In genomic region chr13:56221129-56221910, GRCm38 (mm10) we compare ENCODE assay signal across 10 mouse cellular contexts. TPM values are rescaled to one million over a fixed set of nuclear protein-coding genes. Genes with fewer than 3 reads are reported as not detected.
DNase-seq lines count a peak whose midpoint lies in the region; ATAC-seq and TF ChIP-seq lines count a peak whose summit lies in the region.
"Had no signal": no experiment of that assay in that cellular context is flagged by ENCODE, and none has a peak within 500 bp of the region (broad histone marks: within the 10 kb centered on the region; RNA-seq: fewer than 3 reads in every experiment).

No protein-coding gene starts in this region.

- TF ChIP-seq POLR2A in heart, adult 2 months (IDR thresholded peaks at IDR 0.05; ENCODE audit: insufficient read depth, low read depth, low read length), result no peak

- no peak for TF ChIP-seq CTCF in heart, postnatal 0 days (IDR thresholded peaks at IDR 0.05; ENCODE audit: low read depth)
- TF ChIP-seq CTCF in heart, adult 2 months (IDR thresholded peaks at IDR 0.05), result no peak
- no peak for TF ChIP-seq CTCF in forebrain, postnatal 0 days (IDR thresholded peaks at IDR 0.05; ENCODE audit: low read depth)
- no peak for TF ChIP-seq CTCF in stomach, postnatal 0 days (IDR thresholded peaks at IDR 0.05; ENCODE audit: low read depth)

- peak overlapping the region; percentile 28 for H3K4me3 ChIP-seq in heart, postnatal 0 days (ENCODE audit: low read depth, low read length)
- H3K4me3 ChIP-seq in heart, adult 2 months, result no peak overlapping the region; the same call in 1 of the 2 replicates
- peak overlapping the region; percentile 42 for H3K4me3 ChIP-seq in forebrain, postnatal 0 days (ENCODE audit: low read depth, low read length)
- H3K4me3 ChIP-seq in liver, embryonic 13.5 days (replicated peaks), result 0 out of 2 replicates have a peak overlapping the region, but pooled peaks have one; percentile 6
- peak overlapping the region; percentile 35 for H3K4me3 ChIP-seq in stomach, postnatal 0 days (ENCODE audit: low read depth, low read length)

- no peaks in the 10 kb centered on the region for H3K36me3 ChIP-seq in heart, postnatal 0 days (replicated peaks; ENCODE audit: control insufficient read depth, insufficient read depth, low read length)
- no peaks in the 10 kb centered on the region for H3K36me3 ChIP-seq in heart, adult 2 months (ENCODE audit: control insufficient read depth, insufficient read depth, low read length)
- H3K36me3 ChIP-seq in forebrain, postnatal 0 days (ENCODE audit: insufficient read depth), result no peaks in the 10 kb centered on the region
- no peaks in the 10 kb centered on the region for H3K36me3 ChIP-seq in liver, embryonic 13.5 days
- no peaks in the 10 kb centered on the region for H3K36me3 ChIP-seq in stomach, postnatal 0 days (ENCODE audit: control insufficient read depth, insufficient read depth, low read length)

- 0 out of 2 replicates have a peak, but pooled peaks cover 3% of the 10 kb centered on the region for H3K4me1 ChIP-seq in heart, postnatal 0 days (ENCODE audit: control insufficient read depth, insufficient read depth)
- no peaks in the 10 kb centered on the region for H3K4me1 ChIP-seq in heart, adult 2 months (ENCODE audit: control insufficient read depth, insufficient read depth, low read length)
- peaks cover 6% of the 10 kb centered on the region for H3K4me1 ChIP-seq in forebrain, postnatal 0 days (ENCODE audit: insufficient read depth)
- H3K4me1 ChIP-seq in liver, embryonic 13.5 days (replicated peaks), result 0 out of 2 replicates have a peak, but pooled peaks cover 4% of the 10 kb centered on the region
- 0 out of 2 replicates have a peak, but pooled peaks cover 2% of the 10 kb centered on the region for H3K4me1 ChIP-seq in stomach, postnatal 0 days (replicated peaks; ENCODE audit: control insufficient read depth, insufficient read depth)

- intact Hi-C loops in heart, adult 2 months (cut with DNase I), result no loop called here

- H3K79me2 ChIP-seq in heart, adult 2 months (replicated peaks; ENCODE audit: control insufficient read depth, insufficient read depth, low read length), result no peaks in the 10 kb centered on the region

- WGBS in heart, postnatal 0 days, result 1% methylated on average over 44 of the region's 46 CpGs
- 2% methylated on average over 46 of the region's 46 CpGs for WGBS in heart, adult 2 months
- WGBS in forebrain, postnatal 0 days, result 2% methylated on average over 46 of the region's 46 CpGs
- 3% methylated on average over 46 of the region's 46 CpGs for WGBS in liver, embryonic 13.5 days (ENCODE audit: insufficient replicate concordance)
- 1% methylated on average over 46 of the region's 46 CpGs for WGBS in stomach, postnatal 0 days

- peaks cover 85% of the 10 kb centered on the region for H3K27me3 ChIP-seq in heart, postnatal 0 days (ENCODE audit: control insufficient read depth, insufficient read depth, low read length)
- H3K27me3 ChIP-seq in heart, adult 2 months (ENCODE audit: control insufficient read depth, insufficient read depth, low read length), result peaks cover 11% of the 10 kb centered on the region
- peaks cover 14% of the 10 kb centered on the region for H3K27me3 ChIP-seq in forebrain, postnatal 0 days (ENCODE audit: insufficient read depth, low read length)
- H3K27me3 ChIP-seq in liver, embryonic 13.5 days, result peaks cover 78% of the 10 kb centered on the region
- 0 out of 2 replicates have a peak, but pooled peaks cover 2% of the 10 kb centered on the region for H3K27me3 ChIP-seq in stomach, postnatal 0 days (ENCODE audit: control insufficient read depth, insufficient read depth, low read length)

- no peak for TF ChIP-seq EP300 in heart, postnatal 0 days (IDR thresholded peaks at IDR 0.05; ENCODE audit: low read depth)
- no peak for TF ChIP-seq EP300 in heart, adult 2 months (IDR thresholded peaks at IDR 0.05; ENCODE audit: insufficient read depth, low read depth, low read length)
- TF ChIP-seq EP300 in stomach, postnatal 0 days (optimal IDR thresholded peaks at IDR 0.05), result no peak

- no peak overlapping the region for H3K27ac ChIP-seq in heart, postnatal 0 days (ENCODE audit: low read depth)
- no peak overlapping the region for H3K27ac ChIP-seq in heart, adult 2 months
- H3K27ac ChIP-seq in forebrain, postnatal 0 days (ENCODE audit: low read depth, low read length), result peak overlapping the region; percentile 50; the same call in 1 of the 2 replicates
- H3K27ac ChIP-seq in liver, embryonic 13.5 days, result no peak overlapping the region
- no peak overlapping the region for H3K27ac ChIP-seq in stomach, postnatal 0 days (replicated peaks)

- no peak for DNase-seq in heart, postnatal 0 days (ENCODE audit: low spot score)
- DNase-seq in heart, adult 2 months, result no peak
- peak; percentile 72 for DNase-seq in WW6 (ENCODE audit: low read depth, low spot score)
- peak; percentile 71 for DNase-seq in forebrain, postnatal 0 days
- DNase-seq in liver, embryonic 13.5 days, result no peak
- peak; percentile 22 for DNase-seq in stomach, postnatal 0 days (ENCODE audit: low spot score)
- DNase-seq in cerebellum, adult 9-11 months, result no peak

- peak overlapping the region; percentile 50 for H3K4me2 ChIP-seq in heart, postnatal 0 days (ENCODE audit: low read depth, low read length)
- H3K4me2 ChIP-seq in forebrain, postnatal 0 days (ENCODE audit: low read depth), result peak overlapping the region; percentile 83
- peak overlapping the region; percentile 33; the same call in 1 of the 2 replicates for H3K4me2 ChIP-seq in liver, embryonic 13.5 days
- peak overlapping the region; percentile 60 for H3K4me2 ChIP-seq in stomach, postnatal 0 days (replicated peaks; ENCODE audit: low read depth)

- no peak overlapping the region for H3K9ac ChIP-seq in heart, postnatal 0 days (replicated peaks; ENCODE audit: low read depth, low read length)
- H3K9ac ChIP-seq in heart, adult 2 months (ENCODE audit: low read depth, low read length), result no peak overlapping the region
- peak overlapping the region; percentile 58 for H3K9ac ChIP-seq in forebrain, postnatal 0 days
- H3K9ac ChIP-seq in liver, embryonic 13.5 days, result no peak overlapping the region
- H3K9ac ChIP-seq in stomach, postnatal 0 days (ENCODE audit: low read length), result peak overlapping the region; percentile 47

- no peaks in the 10 kb centered on the region for H3K9me3 ChIP-seq in heart, postnatal 0 days (replicated peaks; ENCODE audit: control insufficient read depth, low read length)
- H3K9me3 ChIP-seq in forebrain, postnatal 0 days (ENCODE audit: low read length), result no peaks in the 10 kb centered on the region
- no peaks in the 10 kb centered on the region for H3K9me3 ChIP-seq in liver, embryonic 13.5 days (replicated peaks)
- no peaks in the 10 kb centered on the region for H3K9me3 ChIP-seq in stomach, postnatal 0 days (ENCODE audit: control insufficient read depth, low read length)

- ATAC-seq in heart, postnatal 0 days (ENCODE audit: insufficient read depth, low read depth), result no peak; the same call in 1 of the 2 replicates
- ATAC-seq in forebrain, postnatal 0 days, result peak; percentile 88
- no peak for ATAC-seq in liver, embryonic 13.5 days (ENCODE audit: low read depth)
- ATAC-seq in stomach, postnatal 0 days (ENCODE audit: low FRiP score, low TSS enrichment), result no peak
- ATAC-seq in inflammation-experienced regulatory T-cells, adult 6 months, result no peak

RNA-seq across cellular contexts. Expression of gene Neurog1, which starts 30.6 kb away (rescaled TPM):
- total RNA-seq in heart, postnatal 0 days (2014; rRNA removed; ENCODE audit: low replicate concordance), result not detected in 2 replicates
- polyA plus RNA-seq in heart, postnatal 0 days (2015; fragmentation: Nextera tagmentation; extraction: Ambion mirVana), result not detected in 2 replicates
- not detected for total RNA-seq in heart, adult 2 months (2021)
- not detected in 2 replicates for polyA plus RNA-seq in heart, adult 2 months (2012; rRNA removed)
- total RNA-seq in forebrain, postnatal 0 days (2014; rRNA removed), result 0.08 TPM in 1 of 2 replicates, not detected in the other
- polyA plus RNA-seq in forebrain, postnatal 0 days (2015; fragmentation: Nextera tagmentation; extraction: Ambion mirVana), result not detected in 2 replicates
- not detected in 2 replicates for polyA plus RNA-seq in liver, embryonic 13.5 days (2015; fragmentation: Nextera tagmentation; extraction: Ambion mirVana)
- 0.06 TPM in 1 of 2 replicates, not detected in the other for polyA plus RNA-seq in stomach, postnatal 0 days (2015; fragmentation: Nextera tagmentation; extraction: Ambion mirVana)
- not detected for polyA plus RNA-seq in inflammation-experienced regulatory T-cells, adult 6 months (2017; shearing (Covaris generic))
- total RNA-seq: MEL had no signal
- polyA plus RNA-seq: gonadal fat pad, adult 2 months had no signal

RNA-seq across cellular contexts. Expression of gene Tifab, which starts 42.6 kb away (rescaled TPM):
- not detected in 2 replicates for total RNA-seq in heart, postnatal 0 days (2014; rRNA removed; ENCODE audit: low replicate concordance)
- 0.71 and 0.88 TPM in 2 replicates for polyA plus RNA-seq in heart, postnatal 0 days (2015; fragmentation: Nextera tagmentation; extraction: Ambion mirVana)
- 1 to 10 TPM; 1.1 to 1.2 TPM for total RNA-seq in heart, adult 2 months (2021)
- 1.7 and 2.1 TPM in 2 replicates for polyA plus RNA-seq in heart, adult 2 months (2012; rRNA removed)
- 0.05 and 0.92 TPM in 2 replicates for total RNA-seq in forebrain, postnatal 0 days (2014; rRNA removed)
- polyA plus RNA-seq in forebrain, postnatal 0 days (2015; fragmentation: Nextera tagmentation; extraction: Ambion mirVana), result 0.58 and 0.61 TPM in 2 replicates
- 5.7 and 5.9 TPM in 2 replicates for polyA plus RNA-seq in liver, embryonic 13.5 days (2015; fragmentation: Nextera tagmentation; extraction: Ambion mirVana)
- 2.1 and 2.4 TPM in 2 replicates for polyA plus RNA-seq in stomach, postnatal 0 days (2015; fragmentation: Nextera tagmentation; extraction: Ambion mirVana)
- polyA plus RNA-seq in inflammation-experienced regulatory T-cells, adult 6 months (2017; shearing (Covaris generic)), result under 1 TPM in 1 of 3 experiments, not detected in 2; 0.91 TPM
- total RNA-seq: MEL had no signal

Comparison
In these comparisons a context has a peak if more than half of its experiments do, and no peak if none do; other contexts are left out.
1. DNase-seq: peak in WW6 (single experiment), forebrain, postnatal 0 days (single experiment) and stomach, postnatal 0 days (single experiment); none in heart, postnatal 0 days (single experiment), heart, adult 2 months (0 of 2), liver, embryonic 13.5 days (single experiment) and cerebellum, adult 9-11 months (single experiment).
2. H3K4me2 ChIP-seq: peak in every context shown above with its lines; median percentile 83 in forebrain, postnatal 0 days; 60 in stomach, postnatal 0 days; 50 in heart, postnatal 0 days; 33 in liver, embryonic 13.5 days.
3. H3K9ac ChIP-seq: peak in forebrain, postnatal 0 days (single experiment) and stomach, postnatal 0 days (single experiment); none in heart, postnatal 0 days (single experiment), heart, adult 2 months (single experiment) and liver, embryonic 13.5 days (single experiment).